Mouse (Mus musculus) heart, adult 8-10 months (tissue): ENCODE measurements at regions not wholly inside any gene's neighbourhood (a gene's known extent, or its start where the extent isn't known, plus 50 kb on each side); places are given as distances from the start of the nearest gene placed in this dataset.

ENCODE experiments used
- DNase-seq: peaks from one replicate; pipeline ENCODE4 v3.0.0; 2022; ENCODE audit warnings: low spot score

- DNase-seq = peak; percentile 17
These were observed 179.2 kb upstream of the Pabpc6 start for GRCm38 (mm10) chr17:9848559-9849357.

GRCm38 (mm10) chr17:9845451-9846075 is 176.0 kb upstream of the Pabpc6 start:
- peak; percentile 9 for DNase-seq

- no peak for DNase-seq
These were observed 171.6 kb upstream of the Pabpc6 start for GRCm38 (mm10) chr17:9841103-9841502.

- DNase-seq = no peak
These were observed 169.7 kb upstream of the Pabpc6 start for GRCm38 (mm10) chr17:9839256-9839655.

GRCm38 (mm10) chr17:9836995-9837842 is 167.7 kb upstream of the Pabpc6 start:
- no peak for DNase-seq

GRCm38 (mm10) chr17:9829895-9830294 is 160.4 kb upstream of the Pabpc6 start:
- no peak for DNase-seq

- no peak for DNase-seq
These were observed 151.8 kb upstream of the Pabpc6 start for GRCm38 (mm10) chr17:9821358-9821757.

GRCm38 (mm10) chr17:9817056-9817455 is 147.5 kb upstream of the Pabpc6 start:
- no peak for DNase-seq

- DNase-seq = no peak
These were observed 127.6 kb upstream of the Pabpc6 start for GRCm38 (mm10) chr17:9797069-9797468.

- DNase-seq = no peak
These were observed 126.9 kb upstream of the Pabpc6 start for GRCm38 (mm10) chr17:9796225-9796988.

GRCm38 (mm10) chr17:9778866-9779265 is 109.3 kb upstream of the Pabpc6 start:
- no peak for DNase-seq

GRCm38 (mm10) chr17:9777165-9777564 is 107.6 kb upstream of the Pabpc6 start:
- DNase-seq = no peak

- DNase-seq = no peak
These were observed 106.9 kb upstream of the Pabpc6 start for GRCm38 (mm10) chr17:9776286-9777016.

GRCm38 (mm10) chr17:9775668-9776151 is 106.2 kb upstream of the Pabpc6 start:
- DNase-seq = peak; percentile 51

GRCm38 (mm10) chr17:9774740-9775629 is 105.5 kb upstream of the Pabpc6 start:
- DNase-seq = no peak

- peak; percentile 44 for DNase-seq
These were observed 104.2 kb upstream of the Pabpc6 start for GRCm38 (mm10) chr17:9773744-9774143.

GRCm38 (mm10) chr17:9768275-9768674 is 98.8 kb upstream of the Pabpc6 start:
- peak; percentile 74 for DNase-seq

GRCm38 (mm10) chr17:9765680-9766250 is 96.2 kb upstream of the Pabpc6 start:
- DNase-seq = no peak

- DNase-seq = peak; percentile 62
These were observed 95.3 kb upstream of the Pabpc6 start for GRCm38 (mm10) chr17:9764701-9765359.
